Mouse (Mus musculus): Measurements from ENCODE around the gene Plin5. TPM values are rescaled to one million over a fixed set of nuclear protein-coding genes. Genes with fewer than 3 reads are reported as not detected.
"Not testable (repeated sequence)": the region's sequence is repeated elsewhere in the genome, so short reads cannot be mapped to it uniquely, and the experiment has no call there.

Plin5 gene
- total RNA-seq, 2 experiments from 2014 or later: 0.38 to 0.68 TPM

- DNase-seq (ENCODE audit: extremely low spot score in 1 of 2, low spot score in 2 of 2): no peak
- Histone ChIP-seq H3K27ac (no peak overlapping the region), H3K4me3 (no peak overlapping the region)
- intact Hi-C loops (cut with DNase I): no loop called here
- TF ChIP-seq CTCF (IDR thresholded peaks at IDR 0.05): no peak
Observed at GRCm38 (mm10) chr17:56102927-56103326, 14.5 kb downstream of the Plin5 start.

GRCm38 (mm10) chr17:56102158-56102557 lies 15.2 kb downstream of the Plin5 start:
- H3K4me3 ChIP-seq: no peak overlapping the region
- no peak for TF ChIP-seq CTCF (IDR thresholded peaks at IDR 0.05)
- intact Hi-C loops (cut with DNase I): no loop called here
- no peak overlapping the region for H3K27ac ChIP-seq
- DNase-seq (ENCODE audit: extremely low spot score in 1 of 2, low spot score in 2 of 2): no peak

- TF ChIP-seq CTCF (IDR thresholded peaks at IDR 0.05): no peak
- Histone ChIP-seq H3K27ac (no peak overlapping the region), H3K4me3 (no peak overlapping the region)
- no peak for DNase-seq (ENCODE audit: extremely low spot score in 1 of 2, low spot score in 2 of 2)
- intact Hi-C loops (cut with DNase I): no loop called here
Observed at GRCm38 (mm10) chr17:56100811-56101210, 16.6 kb downstream of the Plin5 start.

GRCm38 (mm10) chr17:56098711-56099572 lies 18.5 kb downstream of the Plin5 start:
- intact Hi-C loops (cut with DNase I): no loop called here
- no peak for DNase-seq (ENCODE audit: extremely low spot score in 1 of 2, low spot score in 2 of 2)
- no peak; the same call in 1 of the 2 replicates for TF ChIP-seq CTCF (IDR thresholded peaks at IDR 0.05)
- Histone ChIP-seq H3K4me3 (no peak overlapping the region), H3K27ac (no peak overlapping the region)

GRCm38 (mm10) chr17:56098180-56098579 lies 19.2 kb downstream of the Plin5 start:
- Histone ChIP-seq H3K27ac (no peak overlapping the region), H3K4me3 (no peak overlapping the region)
- TF ChIP-seq CTCF (IDR thresholded peaks at IDR 0.05): no peak
- DNase-seq (ENCODE audit: extremely low spot score in 1 of 2, low spot score in 2 of 2): no peak
- intact Hi-C loops (cut with DNase I): no loop called here

GRCm38 (mm10) chr17:56096883-56097282 lies 20.5 kb downstream of the Plin5 start:
- Histone ChIP-seq H3K4me3 (no peak overlapping the region), H3K27ac (no peak overlapping the region)
- TF ChIP-seq CTCF (IDR thresholded peaks at IDR 0.05): no peak
- no peak for DNase-seq (ENCODE audit: extremely low spot score in 1 of 2, low spot score in 2 of 2)
- intact Hi-C loops (cut with DNase I): no loop called here

- no peak for TF ChIP-seq CTCF (IDR thresholded peaks at IDR 0.05)
- H3K27ac ChIP-seq: no peak overlapping the region
- DNase-seq (ENCODE audit: extremely low spot score in 1 of 2, low spot score in 2 of 2): no peak
- no peak overlapping the region for H3K4me3 ChIP-seq
- intact Hi-C loops (cut with DNase I): no loop called here
Observed at GRCm38 (mm10) chr17:56092794-56093193, 24.6 kb downstream of the Plin5 start.

- Histone ChIP-seq H3K4me3 (no peak overlapping the region), H3K27ac (no peak overlapping the region)
- intact Hi-C loops (cut with DNase I): no loop called here
- no peak for DNase-seq (ENCODE audit: extremely low spot score in 1 of 2, low spot score in 2 of 2)
- TF ChIP-seq CTCF (IDR thresholded peaks at IDR 0.05): no peak
Observed at GRCm38 (mm10) chr17:56092312-56092711, 25.1 kb downstream of the Plin5 start.

GRCm38 (mm10) chr17:56080781-56081585 lies 36.4 kb downstream of the Plin5 start:
- H3K4me3 ChIP-seq: peak overlapping the region; percentile 86
- intact Hi-C loops (cut with DNase I): no loop called here
- peak overlapping the region; percentile 53; the same call in 1 of the 2 replicates for H3K27ac ChIP-seq
- no peak; the same call in 1 of the 2 replicates for TF ChIP-seq CTCF (IDR thresholded peaks at IDR 0.05)
- DNase-seq (ENCODE audit: extremely low spot score in 1 of 2, low spot score in 2 of 2): peak; percentile 31 to 56

GRCm38 (mm10) chr17:56079921-56080320 lies 37.5 kb downstream of the Plin5 start:
- no peak for TF ChIP-seq CTCF (IDR thresholded peaks at IDR 0.05)
- no peak for DNase-seq (ENCODE audit: extremely low spot score in 1 of 2, low spot score in 2 of 2)
- intact Hi-C loops (cut with DNase I): no loop called here

GRCm38 (mm10) chr17:56078880-56079795 lies 38.3 kb downstream of the Plin5 start, which contains the start of gene Hdgfl2:
TSS of gene Hdgfl2 (plus strand) at chr17:56079634.
- peak; percentile 98 to 99 for DNase-seq (ENCODE audit: extremely low spot score in 1 of 2, low spot score in 2 of 2)
- no peak for TF ChIP-seq CTCF (IDR thresholded peaks at IDR 0.05)
- Histone ChIP-seq H3K27ac (peak within 1 kb of the TSS; percentile 72), H3K4me3 (peak within 1 kb of the TSS; percentile 86)
- intact Hi-C loops (cut with DNase I): no loop called here

More at GRCm38 (mm10) chr17:56079921-56080320, 37.5 kb downstream of the Plin5 start:
- Histone ChIP-seq H3K4me3 (peak overlapping the region; percentile 86), H3K27ac (peak overlapping the region; percentile 48)

- intact Hi-C loops (cut with DNase I): not testable (repeated sequence)
Observed at GRCm38 (mm10) chr17:56078361-56078760, 39.0 kb downstream of the Plin5 start.

More at GRCm38 (mm10) chr17:56078361-56078760, 39.0 kb downstream of the Plin5 start:
- Histone ChIP-seq H3K4me3 (peak overlapping the region; percentile 86), H3K27ac (peak overlapping the region; percentile 72)
- not testable (repeated sequence) for DNase-seq (ENCODE audit: extremely low spot score in 1 of 2, low spot score in 2 of 2)
